Mouse (Mus musculus): ENCODE results near the gene Igfbp7.

DNA sequence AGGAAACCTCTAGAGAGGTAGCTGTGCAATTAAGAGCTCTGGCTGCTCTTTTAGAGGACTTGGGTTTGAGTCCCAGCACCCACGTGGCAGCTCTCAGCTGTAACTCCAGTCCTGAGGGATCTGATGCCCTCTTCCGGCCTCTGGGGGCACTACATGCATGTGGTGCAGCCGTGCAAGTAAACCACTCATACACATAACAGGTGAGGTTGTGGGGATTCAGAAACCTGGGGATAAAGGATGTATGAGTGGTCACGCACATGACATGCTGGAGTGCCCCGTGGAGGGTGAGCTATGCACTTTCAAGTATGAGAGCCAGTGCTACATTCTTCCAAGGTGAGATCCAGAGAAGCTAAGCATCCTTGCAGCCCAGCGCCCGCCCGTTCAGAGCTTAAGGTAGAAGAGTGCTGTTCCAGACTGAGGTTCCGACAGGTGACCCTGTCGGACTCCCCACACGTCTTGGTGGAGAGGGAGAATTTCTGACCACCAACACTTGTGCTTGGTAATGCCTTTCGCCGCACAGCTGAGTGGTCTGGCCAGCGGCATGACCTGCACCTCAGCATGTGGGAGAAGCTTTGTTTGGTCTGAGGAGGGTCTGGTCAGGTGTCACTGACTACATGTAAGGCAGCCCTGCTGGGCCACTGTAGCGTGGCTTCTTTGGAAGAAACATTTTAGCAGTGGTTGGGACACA lies 57.7 kb downstream of the Igfbp7 start:
- TF ChIP-seq EP300 (IDR thresholded peaks at IDR 0.05; ENCODE audit: insufficient read depth, low read depth, low read length) (no peak), CTCF (IDR thresholded peaks at IDR 0.05; ENCODE audit: low read depth, low read length) (peak; percentile 64)

Measured in ES-Bruce4 (cell line).